Mouse (Mus musculus): ENCODE results near the gene Msn. TPM values are rescaled to one million over a fixed set of nuclear protein-coding genes. Genes with fewer than 3 reads are reported as not detected.

Msn gene
- polyA plus RNA-seq, 2 experiments, result 87.6 to 104 TPM

- no peaks in the 10 kb centered on the region for H3K36me3 ChIP-seq (ENCODE audit: control insufficient read depth, insufficient read depth, low read length)
- ATAC-seq (ENCODE audit: low FRiP score, low read depth) (no peak), DNase-seq (ENCODE audit: low spot score) (no peak)
- H3K9me3 ChIP-seq (ENCODE audit: control insufficient read depth, low read length), result no peaks in the 10 kb centered on the region
- H3K4me3 ChIP-seq (replicated peaks; ENCODE audit: low read length), result no peak overlapping the region
- no peaks in the 10 kb centered on the region for H3K4me1 ChIP-seq (ENCODE audit: control insufficient read depth, insufficient read depth, low read length)
- no peak overlapping the region for H3K4me2 ChIP-seq (replicated peaks; ENCODE audit: low read depth, low read length, severe bottlenecking)
- WGBS, result 57% methylated on average over 2 of the region's 2 CpGs
- H3K9ac ChIP-seq (ENCODE audit: low read depth, low read length, severe bottlenecking), result no peak overlapping the region
- no peak for TF ChIP-seq POLR2A (IDR thresholded peaks at IDR 0.05; ENCODE audit: borderline replicate concordance, extremely low read depth, insufficient read depth, insufficient read length)
- H3K27me3 ChIP-seq (ENCODE audit: control insufficient read depth, insufficient read depth, low read length), result no peaks in the 10 kb centered on the region
- no peak overlapping the region for H3K27ac ChIP-seq (replicated peaks; ENCODE audit: low read depth, low read length)
Measured at GRCm38 (mm10) chrX:96133260-96133659, 37.4 kb downstream of the Msn start.

GRCm38 (mm10) chrX:96134243-96134661 is 38.4 kb downstream of the Msn start:
- TF ChIP-seq POLR2A (IDR thresholded peaks at IDR 0.05; ENCODE audit: borderline replicate concordance, extremely low read depth, insufficient read depth, insufficient read length), result no peak
- Histone ChIP-seq H3K9me3 (ENCODE audit: control insufficient read depth, low read length) (no peaks in the 10 kb centered on the region), H3K4me3 (replicated peaks; ENCODE audit: low read length) (no peak overlapping the region), H3K36me3 (ENCODE audit: control insufficient read depth, insufficient read depth, low read length) (no peaks in the 10 kb centered on the region), H3K27me3 (ENCODE audit: control insufficient read depth, insufficient read depth, low read length) (no peaks in the 10 kb centered on the region), H3K27ac (replicated peaks; ENCODE audit: low read depth, low read length) (no peak overlapping the region), H3K9ac (ENCODE audit: low read depth, low read length, severe bottlenecking) (no peak overlapping the region), H3K4me2 (replicated peaks; ENCODE audit: low read depth, low read length, severe bottlenecking) (no peak overlapping the region), H3K4me1 (ENCODE audit: control insufficient read depth, insufficient read depth, low read length) (no peaks in the 10 kb centered on the region)
- 64% methylated on average over 5 of the region's 5 CpGs for WGBS
- ATAC-seq (ENCODE audit: low FRiP score, low read depth) (no peak), DNase-seq (ENCODE audit: low spot score) (no peak)

GRCm38 (mm10) chrX:96134840-96135580 is 39.2 kb downstream of the Msn start:
- WGBS, result 73% methylated on average over 6 of the region's 6 CpGs

GRCm38 (mm10) chrX:96135581-96135980 is 39.7 kb downstream of the Msn start:
- no peak overlapping the region for H3K4me3 ChIP-seq (replicated peaks; ENCODE audit: low read length)
- 87% methylated on average over 4 of the region's 4 CpGs for WGBS
- H3K4me2 ChIP-seq (replicated peaks; ENCODE audit: low read depth, low read length, severe bottlenecking), result no peak overlapping the region
- no peak overlapping the region for H3K9ac ChIP-seq (ENCODE audit: low read depth, low read length, severe bottlenecking)
- no peak for ATAC-seq (ENCODE audit: low FRiP score, low read depth)
- no peak overlapping the region for H3K27ac ChIP-seq (replicated peaks; ENCODE audit: low read depth, low read length)
- no peaks in the 10 kb centered on the region for H3K9me3 ChIP-seq (ENCODE audit: control insufficient read depth, low read length)
- H3K4me1 ChIP-seq (ENCODE audit: control insufficient read depth, insufficient read depth, low read length), result no peaks in the 10 kb centered on the region
- no peak for TF ChIP-seq POLR2A (IDR thresholded peaks at IDR 0.05; ENCODE audit: borderline replicate concordance, extremely low read depth, insufficient read depth, insufficient read length)
- H3K36me3 ChIP-seq (ENCODE audit: control insufficient read depth, insufficient read depth, low read length), result no peaks in the 10 kb centered on the region
- DNase-seq (ENCODE audit: low spot score), result no peak
- H3K27me3 ChIP-seq (ENCODE audit: control insufficient read depth, insufficient read depth, low read length), result no peaks in the 10 kb centered on the region

More at GRCm38 (mm10) chrX:96134840-96135580, 39.2 kb downstream of the Msn start:
- H3K4me2 ChIP-seq (replicated peaks; ENCODE audit: low read depth, low read length, severe bottlenecking), result no peak overlapping the region
- DNase-seq (ENCODE audit: low spot score) (no peak), ATAC-seq (ENCODE audit: low FRiP score, low read depth) (no peak)
- H3K27ac ChIP-seq (replicated peaks; ENCODE audit: low read depth, low read length), result no peak overlapping the region
- no peak overlapping the region for H3K9ac ChIP-seq (ENCODE audit: low read depth, low read length, severe bottlenecking)
- H3K27me3 ChIP-seq (ENCODE audit: control insufficient read depth, insufficient read depth, low read length), result no peaks in the 10 kb centered on the region
- no peaks in the 10 kb centered on the region for H3K36me3 ChIP-seq (ENCODE audit: control insufficient read depth, insufficient read depth, low read length)
- no peak for TF ChIP-seq POLR2A (IDR thresholded peaks at IDR 0.05; ENCODE audit: borderline replicate concordance, extremely low read depth, insufficient read depth, insufficient read length)
- no peak overlapping the region for H3K4me3 ChIP-seq (replicated peaks; ENCODE audit: low read length)
- H3K4me1 ChIP-seq (ENCODE audit: control insufficient read depth, insufficient read depth, low read length), result no peaks in the 10 kb centered on the region
- no peaks in the 10 kb centered on the region for H3K9me3 ChIP-seq (ENCODE audit: control insufficient read depth, low read length)

GRCm38 (mm10) chrX:96139262-96139661 is 43.4 kb downstream of the Msn start:
- WGBS, result 87% methylated on average over 2 of the region's 2 CpGs
- ATAC-seq (ENCODE audit: low FRiP score, low read depth) (no peak), DNase-seq (ENCODE audit: low spot score) (no peak)
- H3K4me2 ChIP-seq (replicated peaks; ENCODE audit: low read depth, low read length, severe bottlenecking), result no peak overlapping the region
- H3K27ac ChIP-seq (replicated peaks; ENCODE audit: low read depth, low read length), result no peak overlapping the region
- no peaks in the 10 kb centered on the region for H3K9me3 ChIP-seq (ENCODE audit: control insufficient read depth, low read length)
- no peak for TF ChIP-seq POLR2A (IDR thresholded peaks at IDR 0.05; ENCODE audit: borderline replicate concordance, extremely low read depth, insufficient read depth, insufficient read length)
- H3K9ac ChIP-seq (ENCODE audit: low read depth, low read length, severe bottlenecking), result no peak overlapping the region
- no peak overlapping the region for H3K4me3 ChIP-seq (replicated peaks; ENCODE audit: low read length)
- no peaks in the 10 kb centered on the region for H3K4me1 ChIP-seq (ENCODE audit: control insufficient read depth, insufficient read depth, low read length)
- H3K36me3 ChIP-seq (ENCODE audit: control insufficient read depth, insufficient read depth, low read length), result no peaks in the 10 kb centered on the region
- no peaks in the 10 kb centered on the region for H3K27me3 ChIP-seq (ENCODE audit: control insufficient read depth, insufficient read depth, low read length)
